In genomic region chr13:111804951-111805673, GRCm38 (mm10) we compare ENCODE assay signal across 9 mouse cellular contexts. TPM values are rescaled to one million over a fixed set of nuclear protein-coding genes. Genes with fewer than 3 reads are reported as not detected.
DNase-seq lines count a peak whose midpoint lies in the region; ATAC-seq and TF ChIP-seq lines count a peak whose summit lies in the region.
"Had no signal": no experiment of that assay in that cellular context is flagged by ENCODE, and none has a peak within 500 bp of the region (broad histone marks: within the 10 kb centered on the region; RNA-seq: fewer than 3 reads in every experiment).

No protein-coding gene starts in this region.

- TF ChIP-seq CTCF in liver, postnatal 0 days (IDR thresholded peaks at IDR 0.05; ENCODE audit: low read depth): no peak

- DNase-seq in heart, postnatal 14 days: no peak
- DNase-seq in CD4-positive helper T cell, adult 2 months (ENCODE audit: low read depth, low spot score): peak; percentile 37
- DNase-seq in embryonic facial prominence, embryonic 14.5 days (ENCODE audit: low spot score): no peak
- DNase-seq in liver, postnatal 0 days: no peak
- DNase-seq in thymus, postnatal 14 days: no peak
- DNase-seq in thymus, postnatal 25 days: no peak
- no peak for DNase-seq in urinary bladder, postnatal 36 days (ENCODE audit: low spot score in 2 of 2)
- DNase-seq: thymus, adult 18-20 months had no signal

- H3K9ac ChIP-seq in heart, embryonic 13.5 days: peak overlapping the region; percentile 55
- H3K9ac ChIP-seq in embryonic facial prominence, embryonic 14.5 days (ENCODE audit: low read depth, low read length): no peak overlapping the region
- H3K9ac ChIP-seq in liver, postnatal 0 days (replicated peaks): peak overlapping the region; percentile 58

- no peak overlapping the region for H3K4me3 ChIP-seq in heart, embryonic 13.5 days
- no peak overlapping the region for H3K4me3 ChIP-seq in embryonic facial prominence, embryonic 14.5 days (ENCODE audit: low read depth, low read length)
- H3K4me3 ChIP-seq in liver, postnatal 0 days (ENCODE audit: low read depth, low read length): peak overlapping the region; percentile 93; the same call in 1 of the 2 replicates

- H3K27me3 ChIP-seq in heart, embryonic 13.5 days (replicated peaks): no peaks in the 10 kb centered on the region
- H3K27me3 ChIP-seq in embryonic facial prominence, embryonic 14.5 days (replicated peaks; ENCODE audit: control insufficient read depth, insufficient read depth, low read length): no peaks in the 10 kb centered on the region
- no peaks in the 10 kb centered on the region for H3K27me3 ChIP-seq in liver, postnatal 0 days (ENCODE audit: insufficient read depth, low read length)

- no peak for ATAC-seq in heart, embryonic 13.5 days (ENCODE audit: extremely low read depth, insufficient number of reproducible peaks, low FRiP score, low TSS enrichment)
- no peak for ATAC-seq in embryonic facial prominence, embryonic 14.5 days (ENCODE audit: low read depth)
- ATAC-seq in liver, postnatal 0 days: peak; percentile 6; the same call in 1 of the 2 replicates

- 46% methylated on average over 10 of the region's 10 CpGs for whole genome bisulfite sequencing in heart, embryonic 13.5 days
- 58% methylated on average over 10 of the region's 10 CpGs for WGBS in embryonic facial prominence, embryonic 14.5 days
- 41% methylated on average over 10 of the region's 10 CpGs for WGBS in liver, postnatal 0 days (ENCODE audit: insufficient replicate concordance)

- H3K4me1 ChIP-seq in heart, embryonic 13.5 days: peaks cover 74% of the 10 kb centered on the region
- peaks cover 38% of the 10 kb centered on the region for H3K4me1 ChIP-seq in embryonic facial prominence, embryonic 14.5 days (ENCODE audit: control insufficient read depth, insufficient read depth, low read length)
- peaks cover 61% of the 10 kb centered on the region for H3K4me1 ChIP-seq in liver, postnatal 0 days (ENCODE audit: insufficient read depth)

- H3K4me2 ChIP-seq in heart, embryonic 13.5 days: peak overlapping the region; percentile 90
- peak overlapping the region; percentile 21; the same call in 1 of the 2 replicates for H3K4me2 ChIP-seq in embryonic facial prominence, embryonic 14.5 days (ENCODE audit: low read depth, low read length)
- peak overlapping the region; percentile 91 for H3K4me2 ChIP-seq in liver, postnatal 0 days (ENCODE audit: low read depth, low read length)

- intact Hi-C loops in heart, postnatal 14 days (cut with DNase I): loop anchor here (5.0 kb wide), 1 partner anchor 392 kb away; no protein-coding TSS in a partner anchor

- H3K36me3 ChIP-seq in heart, embryonic 13.5 days: no peaks in the 10 kb centered on the region
- no peaks in the 10 kb centered on the region for H3K36me3 ChIP-seq in embryonic facial prominence, embryonic 14.5 days (ENCODE audit: control insufficient read depth, insufficient read depth, low read length)
- no peaks in the 10 kb centered on the region for H3K36me3 ChIP-seq in liver, postnatal 0 days (replicated peaks; ENCODE audit: insufficient read depth, low read length)

- peak overlapping the region; percentile 59 for H3K27ac ChIP-seq in heart, embryonic 13.5 days (replicated peaks)
- H3K27ac ChIP-seq in embryonic facial prominence, embryonic 14.5 days (replicated peaks; ENCODE audit: low read depth, low read length): 0 out of 2 replicates have a peak overlapping the region, but pooled peaks have one; percentile 4
- peak overlapping the region; percentile 98 for H3K27ac ChIP-seq in liver, postnatal 0 days (ENCODE audit: low read depth)

- peak; percentile 50; the same call in 1 of the 2 replicates for TF ChIP-seq EP300 in liver, postnatal 0 days (IDR thresholded peaks at IDR 0.05; ENCODE audit: low read depth)

- no peaks in the 10 kb centered on the region for H3K9me3 ChIP-seq in heart, embryonic 13.5 days
- H3K9me3 ChIP-seq in embryonic facial prominence, embryonic 14.5 days (ENCODE audit: control insufficient read depth, low read length): no peaks in the 10 kb centered on the region
- no peaks in the 10 kb centered on the region for H3K9me3 ChIP-seq in liver, postnatal 0 days (ENCODE audit: low read length)

RNA-seq across cellular contexts. Expression of gene Map3k1, which starts 3.7 kb away (rescaled TPM):
- polyA plus RNA-seq in heart, embryonic 13.5 days (2015; fragmentation: Nextera tagmentation; extraction: Ambion mirVana): 12.5 and 12.8 TPM in 2 replicates
- total RNA-seq in heart, postnatal 14 days (2021): 10 to 100 TPM; 27.8 to 30.0 TPM
- 17.7 TPM in 2 replicates for polyA plus RNA-seq in embryonic facial prominence, embryonic 14.5 days (2014; fragmentation: Nextera tagmentation; extraction: Ambion mirVana)
- polyA plus RNA-seq in liver, postnatal 0 days (2015; fragmentation: Nextera tagmentation; extraction: Ambion mirVana): 10.8 and 11.5 TPM in 2 replicates

Comparison
In these comparisons a context has a peak if more than half of its experiments do, and no peak if none do; other contexts are left out.
1. H3K27ac ChIP-seq: peak in every context shown above with its lines; median percentile 98 in liver, postnatal 0 days; 59 in heart, embryonic 13.5 days; 4 in embryonic facial prominence, embryonic 14.5 days.
2. H3K4me2 ChIP-seq: peak in every context shown above with its lines; median percentile 91 in liver, postnatal 0 days; 90 in heart, embryonic 13.5 days; 21 in embryonic facial prominence, embryonic 14.5 days.